Mouse (Mus musculus): ENCODE data around the gene Mrs2. TPM values are rescaled to one million over a fixed set of nuclear protein-coding genes. Genes with fewer than 3 reads are reported as not detected.

Gene Mrs2
- polyA plus RNA-seq, 1 experiment from 2014 or later: 24.5 TPM

DNA sequence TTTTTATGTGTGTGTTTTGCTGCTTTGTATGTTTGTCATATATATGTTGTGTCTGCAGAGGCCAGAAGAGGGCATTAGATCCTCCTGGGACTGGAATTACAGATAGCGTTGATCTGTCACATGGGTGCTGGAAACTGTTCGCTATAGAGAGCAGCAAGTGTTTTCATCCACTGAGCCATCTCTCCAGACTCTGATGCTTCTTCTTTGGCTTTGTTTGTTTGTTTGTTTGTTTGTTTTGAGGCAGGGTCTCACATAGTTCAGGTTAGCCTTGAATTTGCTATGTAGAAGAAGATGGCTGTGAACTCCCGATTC lies 6.9 kb upstream of the Mrs2 start:
- H3K9me3 ChIP-seq (ENCODE audit: control insufficient read depth, low read length): no peaks in the 10 kb centered on the region
- WGBS: 80% methylated on average over 3 of the region's 3 CpGs
- no peak overlapping the region for H3K9ac ChIP-seq (ENCODE audit: low read depth, low read length)
- no peak overlapping the region for H3K4me2 ChIP-seq (replicated peaks; ENCODE audit: low read depth, low read length)
- no peaks in the 10 kb centered on the region for H3K4me1 ChIP-seq (ENCODE audit: control insufficient read depth, insufficient read depth, low read length)
- no peak overlapping the region for H3K4me3 ChIP-seq (ENCODE audit: low read length)
- ATAC-seq (ENCODE audit: low FRiP score, low TSS enrichment): no peak
- H3K27me3 ChIP-seq (ENCODE audit: control insufficient read depth, insufficient read depth, low read length): no peaks in the 10 kb centered on the region
- H3K27ac ChIP-seq (ENCODE audit: low read depth, low read length): no peak overlapping the region
- no peaks in the 10 kb centered on the region for H3K36me3 ChIP-seq (ENCODE audit: control insufficient read depth, insufficient read depth, low read length)

DNA sequence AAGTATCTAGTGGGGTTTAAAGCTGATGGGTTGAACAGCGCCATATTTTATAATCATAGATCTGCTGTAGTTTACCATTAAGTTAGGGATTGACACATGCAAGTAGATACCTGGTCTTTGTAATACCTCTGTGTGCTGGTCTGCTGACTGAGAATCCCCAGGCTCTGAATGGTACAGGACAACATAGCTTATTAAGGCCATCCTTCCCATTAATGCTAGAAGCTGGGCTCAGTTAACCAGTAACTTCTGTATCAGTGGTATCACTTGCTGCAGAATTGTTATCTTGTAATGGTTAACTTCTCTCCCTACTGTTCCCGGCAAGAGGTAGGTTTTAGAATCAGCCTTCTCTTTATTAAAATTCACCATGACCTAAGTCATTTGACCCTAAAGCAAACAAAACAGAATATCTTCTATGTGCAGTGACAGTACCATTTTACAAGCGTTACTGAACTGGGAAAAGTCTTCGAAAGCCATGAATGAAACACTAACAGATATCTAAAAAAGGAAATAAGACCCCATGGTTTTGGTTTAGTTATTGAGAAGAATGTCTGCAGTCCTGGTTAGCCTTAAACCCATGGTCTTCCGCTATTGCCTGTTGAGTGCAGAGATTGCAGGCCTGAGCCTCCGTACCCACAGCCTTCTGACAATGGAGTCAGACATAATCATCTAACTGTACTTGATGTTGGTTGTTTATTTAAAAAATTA lies 6.4 kb upstream of the Mrs2 start:
- no peak overlapping the region for H3K4me3 ChIP-seq (ENCODE audit: low read length)
- WGBS: 72% methylated on average over 6 of the region's 6 CpGs
- H3K27me3 ChIP-seq (ENCODE audit: control insufficient read depth, insufficient read depth, low read length): no peaks in the 10 kb centered on the region
- H3K36me3 ChIP-seq (ENCODE audit: control insufficient read depth, insufficient read depth, low read length): no peaks in the 10 kb centered on the region
- H3K4me1 ChIP-seq (ENCODE audit: control insufficient read depth, insufficient read depth, low read length): no peaks in the 10 kb centered on the region
- H3K9ac ChIP-seq (ENCODE audit: low read depth, low read length): no peak overlapping the region
- H3K4me2 ChIP-seq (replicated peaks; ENCODE audit: low read depth, low read length): no peak overlapping the region
- no peak overlapping the region for H3K27ac ChIP-seq (ENCODE audit: low read depth, low read length)
- H3K9me3 ChIP-seq (ENCODE audit: control insufficient read depth, low read length): no peaks in the 10 kb centered on the region
- ATAC-seq (ENCODE audit: low FRiP score, low TSS enrichment): peak; percentile 69; the same call in 1 of the 2 replicates

DNA sequence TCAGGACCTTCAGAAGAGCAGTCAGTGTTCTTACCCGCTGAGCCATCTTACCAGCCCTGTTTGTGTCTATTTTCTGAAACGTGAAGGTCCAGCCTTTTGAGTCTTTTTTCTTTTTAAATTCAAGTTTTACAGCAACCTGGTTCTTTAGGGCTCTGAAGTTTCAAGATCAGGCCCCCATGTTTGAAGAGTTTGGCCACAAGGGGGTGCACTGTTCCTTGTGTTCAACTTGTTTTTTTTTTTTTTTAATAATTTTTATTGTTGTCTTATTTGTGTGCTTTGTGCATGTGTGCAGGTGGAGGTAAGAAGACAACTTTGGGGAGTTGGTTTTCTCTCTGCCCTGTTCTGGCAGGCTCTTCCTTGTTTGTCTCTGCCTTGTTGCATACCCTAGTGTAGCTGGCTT lies 4.5 kb upstream of the Mrs2 start:
- no peak for ATAC-seq (ENCODE audit: low FRiP score, low TSS enrichment)
- no peak overlapping the region for H3K9ac ChIP-seq (ENCODE audit: low read depth, low read length)
- 31% methylated on average over 2 of the region's 2 CpGs for WGBS

DNA sequence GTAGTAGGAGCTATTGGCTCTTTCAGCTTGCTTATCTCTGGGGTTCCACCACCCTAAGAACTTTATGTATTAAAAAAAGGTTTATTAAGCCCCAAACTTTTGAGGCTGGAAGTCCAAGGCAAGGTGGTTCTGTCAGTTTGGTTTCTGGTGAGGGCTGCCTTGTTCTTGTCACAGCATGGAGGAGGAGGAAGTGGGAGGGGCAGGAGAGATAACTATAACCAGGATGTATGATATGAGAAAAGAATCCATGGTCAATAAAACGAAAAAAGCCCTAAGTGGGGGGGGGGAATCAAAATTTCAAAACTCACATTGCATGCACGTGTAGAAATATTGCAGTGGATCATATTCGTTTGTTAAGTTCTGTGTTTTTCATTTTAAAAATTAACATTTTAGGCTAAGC lies 3.0 kb upstream of the Mrs2 start:
- peaks cover 6% of the 10 kb centered on the region; the same call in 1 of the 2 replicates for H3K4me1 ChIP-seq (ENCODE audit: control insufficient read depth, insufficient read depth, low read length)
- no peak overlapping the region for H3K4me2 ChIP-seq (replicated peaks; ENCODE audit: low read depth, low read length)
- no peak overlapping the region for H3K9ac ChIP-seq (ENCODE audit: low read depth, low read length)
- no peak overlapping the region for H3K4me3 ChIP-seq (ENCODE audit: low read length)
- peaks cover 2% of the 10 kb centered on the region; the same call in 1 of the 2 replicates for H3K36me3 ChIP-seq (ENCODE audit: control insufficient read depth, insufficient read depth, low read length)
- no peak for ATAC-seq (ENCODE audit: low FRiP score, low TSS enrichment)
- H3K9me3 ChIP-seq (ENCODE audit: control insufficient read depth, low read length): no peaks in the 10 kb centered on the region
- 82% methylated on average over 3 of the region's 3 CpGs for WGBS
- H3K27me3 ChIP-seq (ENCODE audit: control insufficient read depth, insufficient read depth, low read length): no peaks in the 10 kb centered on the region
- H3K27ac ChIP-seq (ENCODE audit: low read depth, low read length): no peak overlapping the region

More for the DNA sequence above, 4.5 kb upstream of the Mrs2 start:
- Histone ChIP-seq H3K4me3 (ENCODE audit: low read length) (no peak overlapping the region), H3K4me2 (replicated peaks; ENCODE audit: low read depth, low read length) (no peak overlapping the region), H3K27me3 (ENCODE audit: control insufficient read depth, insufficient read depth, low read length) (no peaks in the 10 kb centered on the region), H3K36me3 (ENCODE audit: control insufficient read depth, insufficient read depth, low read length) (no peaks in the 10 kb centered on the region), H3K4me1 (ENCODE audit: control insufficient read depth, insufficient read depth, low read length) (no peaks in the 10 kb centered on the region), H3K27ac (ENCODE audit: low read depth, low read length) (no peak overlapping the region), H3K9me3 (ENCODE audit: control insufficient read depth, low read length) (no peaks in the 10 kb centered on the region)

DNA sequence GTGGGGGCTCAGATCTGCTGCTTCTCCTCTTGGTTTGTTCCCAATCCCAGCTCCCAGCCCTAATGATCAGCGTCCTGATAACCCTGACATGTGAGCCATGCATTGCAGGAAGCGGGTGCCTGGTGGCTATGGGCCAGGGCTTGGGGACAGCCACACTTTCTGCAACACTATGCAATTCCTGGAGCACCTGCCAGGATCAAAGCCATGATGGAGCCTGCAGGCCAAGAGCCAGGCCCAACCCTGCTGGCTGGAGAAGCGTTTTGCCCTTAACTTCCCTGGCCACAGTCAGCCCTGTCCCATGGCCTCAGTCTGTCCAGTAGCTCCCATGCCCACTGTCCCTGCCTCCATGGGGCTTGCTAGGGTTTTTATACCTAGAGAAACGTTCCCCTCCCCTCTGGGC lies 2.2 kb upstream of the Mrs2 start:
- peaks cover 6% of the 10 kb centered on the region; the same call in 1 of the 2 replicates for H3K36me3 ChIP-seq (ENCODE audit: control insufficient read depth, insufficient read depth, low read length)
- H3K4me1 ChIP-seq (ENCODE audit: control insufficient read depth, insufficient read depth, low read length): peaks cover 6% of the 10 kb centered on the region; the same call in 1 of the 2 replicates
- H3K9ac ChIP-seq (ENCODE audit: low read depth, low read length): no peak overlapping the region
- H3K27me3 ChIP-seq (ENCODE audit: control insufficient read depth, insufficient read depth, low read length): no peaks in the 10 kb centered on the region
- no peak overlapping the region for H3K4me2 ChIP-seq (replicated peaks; ENCODE audit: low read depth, low read length)
- WGBS: 72% methylated on average over 4 of the region's 4 CpGs
- no peak overlapping the region for H3K4me3 ChIP-seq (ENCODE audit: low read length)
- no peaks in the 10 kb centered on the region for H3K9me3 ChIP-seq (ENCODE audit: control insufficient read depth, low read length)
- H3K27ac ChIP-seq (ENCODE audit: low read depth, low read length): no peak overlapping the region
- no peak for ATAC-seq (ENCODE audit: low FRiP score, low TSS enrichment)

DNA sequence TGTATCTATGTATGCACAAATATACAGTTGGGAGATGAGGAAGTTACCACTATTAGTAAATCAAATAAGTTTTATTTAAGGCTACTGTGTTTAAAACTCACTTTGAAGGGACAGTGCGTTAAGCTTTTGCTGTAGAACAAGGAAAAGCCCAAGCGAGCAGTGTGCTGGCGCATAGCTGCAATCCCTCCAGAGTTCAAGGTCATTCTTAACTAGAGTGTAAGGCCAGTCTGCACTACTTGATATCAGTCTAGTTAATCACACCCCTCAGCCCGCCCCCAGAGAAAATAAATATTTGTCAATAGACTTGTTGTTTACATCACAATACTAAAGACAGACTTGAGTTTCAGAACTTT lies 337 bp upstream of the Mrs2 start:
- H3K27me3 ChIP-seq (ENCODE audit: control insufficient read depth, insufficient read depth, low read length): no peaks in the 10 kb centered on the region
- no peak for ATAC-seq (ENCODE audit: low FRiP score, low TSS enrichment)
- peak overlapping the region; percentile 83 for H3K4me2 ChIP-seq (replicated peaks; ENCODE audit: low read depth, low read length)
- no peaks in the 10 kb centered on the region for H3K9me3 ChIP-seq (ENCODE audit: control insufficient read depth, low read length)
- WGBS: 45% methylated on average over 4 of the region's 4 CpGs
- H3K4me1 ChIP-seq (ENCODE audit: control insufficient read depth, insufficient read depth, low read length): peaks cover 6% of the 10 kb centered on the region; the same call in 1 of the 2 replicates
- peak overlapping the region; percentile 91 for H3K4me3 ChIP-seq (ENCODE audit: low read length)
- H3K9ac ChIP-seq (ENCODE audit: low read depth, low read length): peak overlapping the region; percentile 91; the same call in 1 of the 2 replicates
- peaks cover 9% of the 10 kb centered on the region; the same call in 1 of the 2 replicates for H3K36me3 ChIP-seq (ENCODE audit: control insufficient read depth, insufficient read depth, low read length)
- H3K27ac ChIP-seq (ENCODE audit: low read depth, low read length): peak overlapping the region; percentile 65; the same call in 1 of the 2 replicates

DNA sequence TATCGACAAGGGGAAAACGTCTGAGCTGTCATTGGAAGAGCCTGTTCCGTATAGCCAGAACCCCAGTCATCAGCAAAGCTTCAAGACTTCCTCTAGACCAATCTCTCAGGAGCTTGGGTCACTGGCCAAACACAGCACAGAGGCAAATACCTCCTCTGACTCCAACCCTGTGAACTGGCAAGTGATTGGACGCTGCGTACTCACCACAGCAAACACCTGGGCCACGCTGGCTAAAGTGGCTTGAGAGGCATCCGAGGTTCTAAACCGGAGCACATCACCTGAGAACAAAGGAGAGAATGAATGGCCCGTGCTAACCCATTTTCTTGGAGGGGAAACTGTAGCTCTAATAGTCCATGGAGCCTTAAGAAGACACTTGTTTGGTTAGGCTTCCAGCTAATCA lies 1.9 kb downstream of the Mrs2 start:
- no peak overlapping the region for H3K27ac ChIP-seq (ENCODE audit: low read depth, low read length)
- H3K9me3 ChIP-seq (ENCODE audit: control insufficient read depth, low read length): no peaks in the 10 kb centered on the region
- peak overlapping the region; percentile 83; the same call in 1 of the 2 replicates for H3K4me2 ChIP-seq (replicated peaks; ENCODE audit: low read depth, low read length)
- H3K4me3 ChIP-seq (ENCODE audit: low read length): no peak overlapping the region; the same call in 1 of the 2 replicates
- ATAC-seq (ENCODE audit: low FRiP score, low TSS enrichment): no peak
- 91% methylated on average over 9 of the region's 9 CpGs for WGBS
- no peaks in the 10 kb centered on the region for H3K27me3 ChIP-seq (ENCODE audit: control insufficient read depth, insufficient read depth, low read length)
- no peak overlapping the region for H3K9ac ChIP-seq (ENCODE audit: low read depth, low read length)
- peaks cover 9% of the 10 kb centered on the region; the same call in 1 of the 2 replicates for H3K36me3 ChIP-seq (ENCODE audit: control insufficient read depth, insufficient read depth, low read length)
- H3K4me1 ChIP-seq (ENCODE audit: control insufficient read depth, insufficient read depth, low read length): peaks cover 6% of the 10 kb centered on the region; the same call in 1 of the 2 replicates

DNA sequence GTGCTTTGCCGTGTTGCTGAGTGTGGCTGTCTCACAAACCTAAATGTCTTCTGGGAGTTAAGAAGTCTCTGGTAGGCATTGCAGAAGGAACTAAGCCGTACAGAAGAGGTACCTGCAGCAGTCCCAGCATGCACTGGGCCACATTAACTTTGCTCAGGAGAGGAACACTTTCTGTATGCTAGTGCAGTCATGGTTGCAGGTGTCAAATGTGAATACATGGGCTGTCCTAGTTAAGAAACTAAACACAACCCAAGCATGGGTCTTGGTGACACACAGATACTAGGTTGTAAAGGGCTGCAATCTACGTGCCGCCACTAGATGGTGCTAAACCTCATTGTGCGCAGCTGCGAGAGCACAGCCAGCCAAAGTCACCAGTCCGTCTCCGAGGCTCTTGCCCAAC lies 13.1 kb downstream of the Mrs2 start:
- no peak for ATAC-seq (ENCODE audit: low FRiP score, low TSS enrichment)
- peaks cover 5% of the 10 kb centered on the region; the same call in 1 of the 2 replicates for H3K9me3 ChIP-seq (ENCODE audit: control insufficient read depth, low read length)
- WGBS: 91% methylated on average over 6 of the region's 8 CpGs
- H3K27me3 ChIP-seq (ENCODE audit: control insufficient read depth, insufficient read depth, low read length): no peaks in the 10 kb centered on the region
- no peak overlapping the region for H3K27ac ChIP-seq (ENCODE audit: low read depth, low read length)
- no peak overlapping the region for H3K4me2 ChIP-seq (replicated peaks; ENCODE audit: low read depth, low read length)
- no peak overlapping the region for H3K9ac ChIP-seq (ENCODE audit: low read depth, low read length)
- H3K4me3 ChIP-seq (ENCODE audit: low read length): no peak overlapping the region
- peaks cover 19% of the 10 kb centered on the region for H3K36me3 ChIP-seq (ENCODE audit: control insufficient read depth, insufficient read depth, low read length)
- no peaks in the 10 kb centered on the region for H3K4me1 ChIP-seq (ENCODE audit: control insufficient read depth, insufficient read depth, low read length)

DNA sequence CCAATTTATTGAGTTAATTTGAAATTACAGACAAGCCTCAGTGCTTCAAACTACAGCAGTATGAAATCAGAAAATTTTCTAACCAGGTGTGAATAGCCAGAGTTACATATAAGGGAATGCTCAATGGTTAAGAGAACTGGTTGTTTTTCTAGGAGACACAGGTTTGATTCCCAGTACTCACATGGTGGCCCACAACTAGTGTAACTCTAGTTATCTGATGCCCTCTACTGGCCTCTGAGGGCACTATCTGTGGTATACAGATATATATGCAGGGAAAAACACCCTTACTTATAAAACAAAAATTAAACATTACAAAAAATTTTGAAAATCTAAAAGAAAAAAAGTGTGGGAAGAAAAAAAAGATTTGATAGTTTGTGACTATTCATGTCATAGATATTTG lies 17.2 kb downstream of the Mrs2 start:
- no peak overlapping the region for H3K9ac ChIP-seq (ENCODE audit: low read depth, low read length)
- H3K4me3 ChIP-seq (ENCODE audit: low read length): no peak overlapping the region
- H3K4me1 ChIP-seq (ENCODE audit: control insufficient read depth, insufficient read depth, low read length): no peaks in the 10 kb centered on the region
- peaks cover 5% of the 10 kb centered on the region; the same call in 1 of the 2 replicates for H3K9me3 ChIP-seq (ENCODE audit: control insufficient read depth, low read length)
- no peaks in the 10 kb centered on the region for H3K27me3 ChIP-seq (ENCODE audit: control insufficient read depth, insufficient read depth, low read length)
- no peak overlapping the region for H3K27ac ChIP-seq (ENCODE audit: low read depth, low read length)
- peaks cover 56% of the 10 kb centered on the region for H3K36me3 ChIP-seq (ENCODE audit: control insufficient read depth, insufficient read depth, low read length)
- no peak for ATAC-seq (ENCODE audit: low FRiP score, low TSS enrichment)
- no peak overlapping the region for H3K4me2 ChIP-seq (replicated peaks; ENCODE audit: low read depth, low read length)

Data from kidney, embryonic 14.5 days (tissue).